Mouse (Mus musculus): ENCODE results near the gene Erp44.

Erp44 gene

GRCm38 (mm10) chr4:48239046-48239445 lies 40.3 kb downstream of the Erp44 start:
- no peak for DNase-seq (ENCODE audit: extremely low read depth, low read depth)

- no peak for DNase-seq (ENCODE audit: extremely low read depth, low read depth)
These were observed 42.6 kb downstream of the Erp44 start for GRCm38 (mm10) chr4:48236721-48237120.

- no peak for DNase-seq (ENCODE audit: extremely low read depth, low read depth)
These were observed 52.6 kb downstream of the Erp44 start for GRCm38 (mm10) chr4:48226800-48227199.

- DNase-seq (ENCODE audit: extremely low read depth, low read depth): no peak
These were observed 53.8 kb downstream of the Erp44 start for GRCm38 (mm10) chr4:48225604-48226003.

- no peak for DNase-seq (ENCODE audit: extremely low read depth, low read depth)
These were observed 54.2 kb downstream of the Erp44 start for GRCm38 (mm10) chr4:48225173-48225572.

GRCm38 (mm10) chr4:48203564-48203963 lies 75.8 kb downstream of the Erp44 start:
- DNase-seq (ENCODE audit: extremely low read depth, low read depth): no peak

GRCm38 (mm10) chr4:48198447-48198846 lies 80.9 kb downstream of the Erp44 start:
- DNase-seq (ENCODE audit: extremely low read depth, low read depth): no peak

GRCm38 (mm10) chr4:48197925-48198324 lies 81.4 kb downstream of the Erp44 start:
- no peak for DNase-seq (ENCODE audit: extremely low read depth, low read depth)

GRCm38 (mm10) chr4:48182115-48182806 lies 97.1 kb downstream of the Erp44 start:
- DNase-seq (ENCODE audit: extremely low read depth, low read depth): peak; percentile 41

GRCm38 (mm10) chr4:48181366-48181765 lies 98.0 kb downstream of the Erp44 start:
- DNase-seq (ENCODE audit: extremely low read depth, low read depth): no peak

GRCm38 (mm10) chr4:48180922-48181321 lies 98.4 kb downstream of the Erp44 start:
- DNase-seq (ENCODE audit: extremely low read depth, low read depth): no peak

- no peak for DNase-seq (ENCODE audit: extremely low read depth, low read depth)
These were observed 103.7 kb downstream of the Erp44 start for GRCm38 (mm10) chr4:48175666-48176065.

- no peak for DNase-seq (ENCODE audit: extremely low read depth, low read depth)
These were observed 115.5 kb downstream of the Erp44 start for GRCm38 (mm10) chr4:48163851-48164250.

GRCm38 (mm10) chr4:48160386-48160785 lies 119.0 kb downstream of the Erp44 start:
- no peak for DNase-seq (ENCODE audit: extremely low read depth, low read depth)

GRCm38 (mm10) chr4:48155864-48156263 lies 123.5 kb downstream of the Erp44 start:
- no peak for DNase-seq (ENCODE audit: extremely low read depth, low read depth)

GRCm38 (mm10) chr4:48153229-48153628 lies 126.1 kb downstream of the Erp44 start:
- DNase-seq (ENCODE audit: extremely low read depth, low read depth): no peak

GRCm38 (mm10) chr4:48149492-48149891 lies 129.9 kb downstream of the Erp44 start:
- DNase-seq (ENCODE audit: extremely low read depth, low read depth): no peak
